Mouse (Mus musculus): ENCODE data around the gene Chst2.

The Chst2 gene

GRCm38 (mm10) chr9:95406571-95407561 is at the start of gene Chst2:
Gene Chst2 (minus strand): TSS chr9:95406722.
- DNase-seq = peak; percentile 92

GRCm38 (mm10) chr9:95451931-95452330 is 45.4 kb upstream of the Chst2 start:
- DNase-seq = no peak

- DNase-seq = no peak
These were observed 44.1 kb upstream of the Chst2 start for GRCm38 (mm10) chr9:95450586-95450985.

GRCm38 (mm10) chr9:95442321-95442731 is 35.8 kb upstream of the Chst2 start:
- DNase-seq = peak; percentile 27

GRCm38 (mm10) chr9:95437883-95438282 is 31.4 kb upstream of the Chst2 start:
- DNase-seq = peak; percentile 36

GRCm38 (mm10) chr9:95436294-95436613 is 29.7 kb upstream of the Chst2 start:
- no peak for DNase-seq

GRCm38 (mm10) chr9:95435506-95436293 is 29.2 kb upstream of the Chst2 start:
- no peak for DNase-seq

- peak; percentile 14 for DNase-seq
These were observed 21.8 kb upstream of the Chst2 start for GRCm38 (mm10) chr9:95428277-95428676.

- DNase-seq = no peak
These were observed 7.4 kb upstream of the Chst2 start for GRCm38 (mm10) chr9:95413911-95414310.

- DNase-seq = no peak
These were observed 5.5 kb upstream of the Chst2 start for GRCm38 (mm10) chr9:95412047-95412446.

- DNase-seq = peak; percentile 77
These were observed 1.2 kb upstream of the Chst2 start for GRCm38 (mm10) chr9:95407586-95408220.

GRCm38 (mm10) chr9:95405946-95406570 is 464 bp downstream of the Chst2 start:
- DNase-seq = peak; percentile 33

- DNase-seq = peak; percentile 77
These were observed 994 bp downstream of the Chst2 start for GRCm38 (mm10) chr9:95405511-95405945.

- DNase-seq = peak; percentile 22
These were observed 1.6 kb downstream of the Chst2 start for GRCm38 (mm10) chr9:95404811-95405465.

GRCm38 (mm10) chr9:95401686-95402085 is 4.8 kb downstream of the Chst2 start:
- peak; percentile 20 for DNase-seq

GRCm38 (mm10) chr9:95392011-95392410 is 14.5 kb downstream of the Chst2 start:
- DNase-seq = no peak

GRCm38 (mm10) chr9:95389956-95390355 is 16.6 kb downstream of the Chst2 start:
- DNase-seq = no peak

GRCm38 (mm10) chr9:95387881-95388380 is 18.6 kb downstream of the Chst2 start:
- no peak for DNase-seq

- DNase-seq = no peak
These were observed 30.6 kb downstream of the Chst2 start for GRCm38 (mm10) chr9:95375966-95376365.

- DNase-seq = no peak
These were observed 31.2 kb downstream of the Chst2 start for GRCm38 (mm10) chr9:95375336-95375735.

- DNase-seq = no peak
These were observed 32.8 kb downstream of the Chst2 start for GRCm38 (mm10) chr9:95373741-95374140.

GRCm38 (mm10) chr9:95365882-95366281 is 40.6 kb downstream of the Chst2 start:
- no peak for DNase-seq

Data from kidney, postnatal 14 days (tissue).